Mouse (Mus musculus) CH12.LX (cell line): ENCODE results near the gene Habp4.

Source experiments
- CHD2 ChIP-seq: IDR thresholded peaks from 2 replicates; pipeline ENCODE4 v1.6.1; 2011; ENCODE audit warnings: low read length, improper control_type of control experiment
- GABPA ChIP-seq: IDR thresholded peaks from 2 replicates; pipeline ENCODE4 v1.6.1; 2012; ENCODE audit warnings: low read depth, low read length, improper control_type of control experiment, inconsistent platforms; ENCODE audit not compliant: insufficient replicate concordance
- NELFE ChIP-seq: IDR thresholded peaks from 2 replicates; pipeline ENCODE4 v1.6.1; 2011; ENCODE audit warnings: low read depth, low read length, improper control_type of control experiment
- POLR2A ChIP-seq: IDR thresholded peaks from 2 replicates; pipeline ENCODE4 v1.6.1; 2011; ENCODE audit warnings: low read depth, mild to moderate bottlenecking, improper control_type of control experiment, low read length
- USF1 ChIP-seq: IDR thresholded peaks from 2 replicates; pipeline ENCODE4 v1.6.1; 2014; ENCODE audit warnings: low read depth, mild to moderate bottlenecking, inconsistent platforms, low read length, improper control_type of control experiment
- ZC3H11A ChIP-seq: IDR thresholded peaks from 2 replicates; pipeline ENCODE4 v1.6.1; 2012; ENCODE audit warnings: low read depth, mild to moderate bottlenecking, inconsistent platforms, low read length, improper control_type of control experiment
- ZNF384 ChIP-seq: IDR thresholded peaks from 2 replicates; pipeline ENCODE4 v1.6.1; 2012; ENCODE audit warnings: low read depth, low read length, improper control_type of control experiment, inconsistent platforms

DNA sequence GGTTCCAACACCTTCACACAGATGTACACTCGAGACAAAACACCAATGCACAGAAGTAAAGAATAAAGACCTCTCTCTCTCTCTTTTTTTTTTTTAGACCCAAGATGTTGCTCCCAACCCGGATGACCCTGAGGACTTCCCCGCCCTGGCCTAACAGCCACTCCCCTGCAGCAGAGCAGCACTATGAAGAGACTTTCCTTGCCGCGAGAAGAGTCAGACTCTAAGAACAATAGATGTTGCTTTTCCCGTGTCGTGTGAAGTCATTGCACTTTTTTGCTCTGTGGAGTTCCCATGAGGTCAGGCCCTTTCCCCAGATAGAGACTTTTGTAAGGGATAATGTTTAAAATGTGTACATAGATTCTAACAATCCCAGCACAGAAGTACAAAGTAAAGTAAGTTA is 23.6 kb downstream of the Habp4 start:
- TF ChIP-seq POLR2A (no peak), ZNF384 (no peak), CHD2 (no peak), GABPA (no peak), USF1 (no peak), ZC3H11A (no peak), NELFE (no peak)
